Mouse (Mus musculus): ENCODE data around the gene Ahnak2.

The Ahnak2 gene

GRCm38 (mm10) chr12:112796551-112797510 lies 5.6 kb downstream of the Ahnak2 start:
- no peak for DNase-seq (ENCODE audit: low read depth)

GRCm38 (mm10) chr12:112795466-112796104 lies 6.9 kb downstream of the Ahnak2 start:
- DNase-seq (ENCODE audit: low read depth), result no peak

- DNase-seq (ENCODE audit: low read depth), result no peak
These were observed 7.5 kb downstream of the Ahnak2 start for GRCm38 (mm10) chr12:112794998-112795397.

- no peak for DNase-seq (ENCODE audit: low read depth)
These were observed 8.1 kb downstream of the Ahnak2 start for GRCm38 (mm10) chr12:112794356-112794816.

- no peak for DNase-seq (ENCODE audit: low read depth)
These were observed 8.7 kb downstream of the Ahnak2 start for GRCm38 (mm10) chr12:112793601-112794355.

GRCm38 (mm10) chr12:112791026-112791425 lies 11.4 kb downstream of the Ahnak2 start:
- DNase-seq (ENCODE audit: low read depth), result no peak

- DNase-seq (ENCODE audit: low read depth), result no peak
These were observed 28.0 kb downstream of the Ahnak2 start for GRCm38 (mm10) chr12:112774481-112774880.

- DNase-seq (ENCODE audit: low read depth), result no peak
These were observed 28.4 kb downstream of the Ahnak2 start for GRCm38 (mm10) chr12:112774026-112774425.

- DNase-seq (ENCODE audit: low read depth), result no peak
These were observed 29.1 kb downstream of the Ahnak2 start for GRCm38 (mm10) chr12:112773366-112773765.

GRCm38 (mm10) chr12:112772306-112772705 lies 30.2 kb downstream of the Ahnak2 start:
- DNase-seq (ENCODE audit: low read depth), result no peak

- no peak for DNase-seq (ENCODE audit: low read depth)
These were observed 32.1 kb downstream of the Ahnak2 start for GRCm38 (mm10) chr12:112770396-112770795.

GRCm38 (mm10) chr12:112769751-112770150 lies 32.7 kb downstream of the Ahnak2 start:
- no peak for DNase-seq (ENCODE audit: low read depth)

- peak; percentile 28 for DNase-seq (ENCODE audit: low read depth)
These were observed 33.4 kb downstream of the Ahnak2 start for GRCm38 (mm10) chr12:112769031-112769430.

- no peak for DNase-seq (ENCODE audit: low read depth)
These were observed 34.3 kb downstream of the Ahnak2 start for GRCm38 (mm10) chr12:112768166-112768565.

- no peak for DNase-seq (ENCODE audit: low read depth)
These were observed 35.2 kb downstream of the Ahnak2 start for GRCm38 (mm10) chr12:112767036-112767890.

GRCm38 (mm10) chr12:112766586-112766985 lies 35.9 kb downstream of the Ahnak2 start:
- no peak for DNase-seq (ENCODE audit: low read depth)

- no peak for DNase-seq (ENCODE audit: low read depth)
These were observed 37.5 kb downstream of the Ahnak2 start for GRCm38 (mm10) chr12:112764991-112765390.

- no peak for DNase-seq (ENCODE audit: low read depth)
These were observed 38.3 kb downstream of the Ahnak2 start for GRCm38 (mm10) chr12:112764141-112764540.

GRCm38 (mm10) chr12:112763176-112763575 lies 39.3 kb downstream of the Ahnak2 start:
- DNase-seq (ENCODE audit: low read depth), result no peak

- no peak for DNase-seq (ENCODE audit: low read depth)
These were observed 40.4 kb downstream of the Ahnak2 start for GRCm38 (mm10) chr12:112762018-112762417.

GRCm38 (mm10) chr12:112761411-112761810 lies 41.0 kb downstream of the Ahnak2 start:
- no peak for DNase-seq (ENCODE audit: low read depth)

All from induced T-regulatory cell, adult 2 months (primary cell).